Mouse (Mus musculus) effector memory CD4-positive, alpha-beta T cell, adult 7 months (primary cell): Measurements from ENCODE around the gene Paqr4. TPM values are rescaled to one million over a fixed set of nuclear protein-coding genes. Genes with fewer than 3 reads are reported as not detected.

Experiments used
- polyA plus RNA-seq: library from polyadenylated mRNA; unstranded; fragments of 100-300 nt; shearing (Covaris generic); gene quantifications from one replicate; pipeline ENCODE4 v1.2.1, GENCODE M21; 2017

Gene Paqr4
- 3.5 TPM for polyA plus RNA-seq

GRCm38 (mm10) chr17:23740598-23741021, at the start of gene Paqr4:
Gene Paqr4 (minus strand): TSS chr17:23740867.

DNA sequence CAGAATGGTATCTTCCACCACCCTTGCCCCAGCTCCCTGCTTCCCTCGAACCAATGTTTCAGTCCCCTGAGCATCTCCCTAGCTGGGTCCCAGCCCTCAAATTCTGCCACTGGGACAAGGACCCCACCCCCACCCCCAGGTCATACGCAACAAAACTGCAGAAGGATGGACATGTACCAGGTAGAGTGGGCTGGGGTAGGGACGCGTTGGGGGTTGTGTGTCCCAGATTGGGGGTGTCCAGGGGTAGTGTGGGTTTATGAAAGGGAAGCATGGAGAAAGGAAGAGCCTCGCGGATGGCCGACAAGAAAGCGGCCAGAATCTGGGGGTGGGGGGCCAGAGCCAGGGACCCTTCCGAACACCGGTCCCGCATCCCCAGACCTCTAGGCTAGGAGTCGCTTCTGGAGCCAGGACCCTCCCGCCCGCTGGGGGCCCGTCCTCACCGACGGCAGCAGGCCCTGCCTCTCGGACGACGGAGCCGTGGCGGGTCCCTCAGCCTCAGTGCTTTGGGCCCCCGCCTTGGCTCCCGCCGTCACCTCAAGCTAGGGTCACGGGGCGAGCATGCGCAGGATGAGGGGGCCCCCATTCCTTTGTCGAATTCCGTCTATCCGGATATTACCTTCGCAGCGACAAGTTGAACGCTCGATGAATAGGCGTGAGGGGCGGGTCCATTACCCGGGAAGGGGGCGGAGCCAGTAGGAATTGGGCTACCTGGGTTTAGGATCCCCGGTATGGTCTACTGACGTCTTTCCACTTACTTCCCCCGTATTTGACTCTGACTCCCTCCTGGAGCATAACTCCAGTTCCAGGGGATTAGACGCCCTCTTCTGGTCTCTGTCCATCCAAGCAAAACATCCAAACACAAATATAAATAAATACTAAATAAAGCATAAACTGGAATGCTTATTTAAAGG, 45.1 kb upstream of the Paqr4 start, which contains the start of gene Flywch2:
TSS of gene Flywch2 (minus strand) at position 521 of the 911 bp plus-strand sequence.

GRCm38 (mm10) chr17:23771284-23772218, 30.9 kb upstream of the Paqr4 start, which contains the start of gene Flywch1:
Gene Flywch1 (minus strand): TSS chr17:23771602.

DNA sequence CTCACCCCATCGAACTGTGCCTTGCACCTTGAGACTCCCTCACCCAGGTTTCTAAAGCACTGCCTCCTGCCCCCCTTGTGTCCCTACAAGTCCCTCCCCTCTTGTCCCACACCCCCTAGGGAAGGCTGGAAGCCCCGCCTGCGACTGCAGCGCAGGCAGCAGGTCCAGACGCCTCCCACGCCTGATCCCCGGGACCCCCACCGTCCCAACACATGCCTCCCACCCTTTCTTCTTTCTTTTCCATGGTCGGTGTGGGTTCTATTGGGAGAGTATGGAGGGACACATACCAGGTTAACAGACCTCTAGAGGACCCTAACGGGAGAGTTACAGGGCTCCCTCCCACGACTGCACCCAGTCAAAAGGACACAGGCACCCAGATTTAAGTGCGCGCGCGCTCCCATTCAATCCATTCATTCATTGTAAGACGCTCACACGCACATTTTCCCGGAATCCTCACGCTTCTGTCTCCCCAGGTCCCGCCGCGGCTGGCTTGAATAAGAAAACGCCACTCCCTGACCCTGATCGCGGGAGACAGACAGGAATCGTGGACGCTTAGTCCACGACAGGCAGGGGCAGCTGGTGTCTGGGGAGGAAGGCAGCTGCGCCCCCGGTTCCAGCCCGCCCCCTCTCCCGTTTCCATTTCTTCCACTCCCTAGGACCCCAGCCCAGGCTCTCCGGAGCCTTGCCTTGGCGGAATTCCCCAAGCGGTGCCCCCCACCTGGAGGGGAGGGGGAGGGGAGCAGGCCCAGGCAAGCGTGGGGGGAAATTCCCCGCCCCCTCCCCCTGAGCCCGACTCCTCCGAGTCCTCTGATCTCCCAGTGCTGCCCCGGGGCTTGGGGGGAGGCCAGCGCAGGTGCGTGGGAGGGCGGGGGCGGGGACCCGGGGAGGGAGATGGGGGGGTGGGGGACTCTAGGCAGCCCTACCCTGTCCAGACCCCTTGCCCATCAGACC, 4.9 kb upstream of the Paqr4 start, which contains the start of gene Kremen2:
TSS of gene Kremen2 (minus strand) at position 533 of the 951 bp plus-strand sequence.

DNA sequence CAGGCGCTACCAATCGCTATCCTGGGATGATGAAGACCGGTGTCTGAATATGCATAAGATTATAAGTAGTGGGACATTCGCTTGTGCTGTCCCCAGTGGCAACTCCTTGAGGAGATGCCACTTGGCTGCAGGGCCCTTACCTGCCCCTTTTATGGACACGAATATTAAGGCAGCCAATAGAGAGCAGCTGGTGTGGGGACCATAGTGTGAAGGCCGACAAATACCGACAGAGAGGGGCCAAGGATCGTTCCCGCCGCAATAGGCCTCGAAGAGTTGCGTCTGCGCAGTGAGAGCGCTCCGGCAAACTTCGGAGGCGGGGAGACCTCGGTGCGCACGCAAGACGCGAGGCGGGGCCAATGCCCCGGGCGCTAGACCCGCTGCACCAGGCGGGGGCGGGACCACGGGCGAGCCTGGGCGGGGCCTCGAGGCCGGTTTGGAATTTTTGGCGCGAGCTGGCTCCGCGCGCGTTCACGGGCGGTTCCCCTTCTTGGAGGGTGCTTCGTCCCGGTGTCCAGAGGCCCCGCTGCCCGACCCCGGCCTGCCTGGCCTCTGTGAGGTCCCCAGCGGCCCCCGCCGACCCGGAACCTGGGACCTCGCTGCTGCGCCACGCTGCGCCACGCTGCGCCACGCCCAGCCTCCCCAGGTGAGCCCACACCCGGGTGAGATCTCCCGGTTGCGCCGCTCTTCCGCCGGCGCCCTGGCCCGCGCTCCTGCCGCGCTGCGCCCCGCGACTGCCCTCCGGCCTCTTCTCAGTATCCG, 14.5 kb downstream of the Paqr4 start, which contains the start of gene Pkmyt1:
TSS of gene Pkmyt1 (plus strand) at position 338 of the 759 bp plus-strand sequence.

GRCm38 (mm10) chr17:23722376-23723125, 18.1 kb downstream of the Paqr4 start, which contains the start of gene 1520401A03Rik:
Gene 1520401A03Rik (minus strand): TSS chr17:23722783.

Other genes starting within 250 kb of the Paqr4 start
- 7.3 TPM for gene Zfp213, start 176.6 kb downstream of the Paqr4 start, polyA plus RNA-seq
- not detected for gene Zfp13, start 141.4 kb downstream of the Paqr4 start, polyA plus RNA-seq
- gene Zscan10, start 140.0 kb downstream of the Paqr4 start, polyA plus RNA-seq, result 4.2 TPM
- gene Mmp25, start 95.6 kb downstream of the Paqr4 start, polyA plus RNA-seq, result 1.5 TPM
- gene Bicdl2, start 80.4 kb downstream of the Paqr4 start, polyA plus RNA-seq, result not detected
- gene Hcfc1r1, start 67.3 kb downstream of the Paqr4 start, polyA plus RNA-seq, result 57.1 TPM
- gene Thoc6, start 67.0 kb downstream of the Paqr4 start, polyA plus RNA-seq, result 31.2 TPM
- gene Tnfrsf12a, start 63.4 kb downstream of the Paqr4 start, polyA plus RNA-seq, result 13.4 TPM
- gene Cldn6, start 61.6 kb downstream of the Paqr4 start, polyA plus RNA-seq, result not detected
- gene Cldn9, start 56.8 kb downstream of the Paqr4 start, polyA plus RNA-seq, result not detected
- 0.13 TPM for gene 1520401A03Rik, start 18.1 kb downstream of the Paqr4 start, polyA plus RNA-seq
- 57.9 TPM for gene Pkmyt1, start 14.5 kb downstream of the Paqr4 start, polyA plus RNA-seq
- 2.8 TPM for gene Kremen2, start 5.0 kb upstream of the Paqr4 start, polyA plus RNA-seq
- 34.0 TPM for gene Flywch1, start 30.7 kb upstream of the Paqr4 start, polyA plus RNA-seq
- gene Flywch2, start 45.2 kb upstream of the Paqr4 start, polyA plus RNA-seq, result 4.1 TPM
- 994 TPM for gene Srrm2, start 49.7 kb upstream of the Paqr4 start, polyA plus RNA-seq
- 395 TPM for gene Elob, start 88.3 kb upstream of the Paqr4 start, polyA plus RNA-seq
- gene Prss33, start 95.2 kb upstream of the Paqr4 start, polyA plus RNA-seq, result 0.35 TPM
- gene Prss32, start 103.0 kb upstream of the Paqr4 start, polyA plus RNA-seq, result not detected
- 4.6 TPM for gene Prss41, start 103.3 kb upstream of the Paqr4 start, polyA plus RNA-seq
- not detected for gene Prss21, start 127.2 kb upstream of the Paqr4 start, polyA plus RNA-seq
- gene Dcpp1, start 140.0 kb upstream of the Paqr4 start, polyA plus RNA-seq, result not detected
- gene Dcpp2, start 140.0 kb upstream of the Paqr4 start, polyA plus RNA-seq, result not detected
- not detected for gene Dcpp3, start 176.6 kb upstream of the Paqr4 start, polyA plus RNA-seq
- gene Sbp, start 200.8 kb upstream of the Paqr4 start, polyA plus RNA-seq, result not detected
- not detected for gene Sbpl, start 214.4 kb upstream of the Paqr4 start, polyA plus RNA-seq
- gene Prss30, start 239.7 kb upstream of the Paqr4 start, polyA plus RNA-seq, result 5.7 TPM